Mouse (Mus musculus) midbrain, postnatal 0 days (tissue): ENCODE results near the gene Cox8a. TPM values are rescaled to one million over a fixed set of nuclear protein-coding genes. Genes with fewer than 3 reads are reported as not detected.

Source experiments
- ATAC-seq: fragments of 200-750 bp; cut with Nextera tagmentation; 2 replicates; pipeline ENCODE4 v1.8.0; 2017; ENCODE audit warnings: moderate number of reproducible peaks, mild to moderate bottlenecking, moderate TSS enrichment, moderate library complexity; ENCODE audit not compliant: low FRiP score
- DNase-seq: peaks from one replicate; pipeline ENCODE4 v3.0.0-alpha.2; 2015; ENCODE audit warnings: low spot score
- H3K27ac ChIP-seq: fragments of 300-500 bp; sonication (generic); 2 replicates; pipeline ENCODE4 v1.5.1; 2014; ENCODE audit warnings: low read depth, mild to moderate bottlenecking, low read length, mixed read lengths
- H3K27me3 ChIP-seq: fragments of 300-500 bp; sonication (generic); 2 replicates; pipeline ENCODE4 v1.6.1; 2014; ENCODE audit warnings: low read length, control low read depth, mixed read lengths; ENCODE audit not compliant: insufficient read depth
- H3K36me3 ChIP-seq: fragments of 300-500 bp; sonication (generic); 2 replicates; pipeline ENCODE4 v1.6.1; 2014; ENCODE audit warnings: low read length, control low read depth, mixed read lengths; ENCODE audit not compliant: insufficient read depth
- H3K4me1 ChIP-seq: fragments of 300-500 bp; sonication (generic); 2 replicates; pipeline ENCODE4 v1.6.1; 2014; ENCODE audit warnings: mild to moderate bottlenecking, control low read depth, antibody characterized with exemption, low read length, mixed read lengths; ENCODE audit not compliant: insufficient read depth
- H3K4me2 ChIP-seq: fragments of 300-500 bp; sonication (generic); 2 replicates; pipeline ENCODE4 v1.6.1; 2014; ENCODE audit warnings: low read depth, mild to moderate bottlenecking, low read length, mixed read lengths; ENCODE audit not compliant: poor library complexity, severe bottlenecking
- H3K4me3 ChIP-seq: fragments of 300-500 bp; sonication (generic); 2 replicates; pipeline ENCODE4 v1.5.1; 2014; ENCODE audit warnings: low read depth, mild to moderate bottlenecking, low read length, moderate library complexity
- H3K9ac ChIP-seq: fragments of 300-500 bp; sonication (generic); replicated peaks from 2 replicates; pipeline ENCODE4 v1.6.1; 2014; ENCODE audit warnings: mild to moderate bottlenecking, low read length, moderate library complexity, mixed read lengths; ENCODE audit not compliant: poor library complexity, severe bottlenecking
- H3K9me3 ChIP-seq: fragments of 300-500 bp; sonication (generic); 2 replicates; pipeline ENCODE4 v1.6.1; 2016; ENCODE audit warnings: low read length, control low read depth
- CTCF ChIP-seq: IDR thresholded peaks from 2 replicates; pipeline ENCODE4 v1.5.1; 2016; ENCODE audit warnings: antibody characterized with exemption, mild to moderate bottlenecking
- WGBS: fragments of 180-500 bp; shearing (Covaris S2); extraction: QIAGEN DNeasy Blood & Tissue Kit; methylation state at CpG from one replicate; pipeline ENCODE4 v1.1.7; 2014; 5-methylcytosine and 5-hydroxymethylcytosine counted together
- polyA plus RNA-seq: library from polyadenylated mRNA; unstranded; fragments of >200 nt; fragmentation: Nextera tagmentation; extraction: Ambion mirVana; gene quantifications from 2 replicates; pipeline ENCODE4 v1.2.1, GENCODE M21; 2015
- total RNA-seq: library from RNA; depleted of rRNA; stranded (reverse); fragments of >200 nt; gene quantifications from 2 replicates; pipeline ENCODE4 v1.2.3, GENCODE M21; 2014

Cox8a gene
- total and polyA plus RNA-seq, 2 experiments from 2014 or later: 1,471 to 1,645 TPM

GRCm38 (mm10) chr19:7226511-7226914, 9.1 kb upstream of the Cox8a start:
- Histone ChIP-seq H3K4me1 (no peaks in the 10 kb centered on the region), H3K4me2 (no peak overlapping the region), H3K36me3 (peaks cover 37% of the 10 kb centered on the region), H3K27ac (no peak overlapping the region), H3K4me3 (no peak overlapping the region), H3K9ac (no peak overlapping the region), H3K9me3 (no peaks in the 10 kb centered on the region), H3K27me3 (no peaks in the 10 kb centered on the region)
- WGBS: 77% methylated on average over 6 of the region's 6 CpGs
- DNase-seq (no peak), ATAC-seq (no peak)
- no peak for TF ChIP-seq CTCF

GRCm38 (mm10) chr19:7225096-7225690, 7.8 kb upstream of the Cox8a start:
- H3K27me3 ChIP-seq: no peaks in the 10 kb centered on the region
- H3K4me3 ChIP-seq: no peak overlapping the region
- no peak overlapping the region for H3K9ac ChIP-seq
- H3K36me3 ChIP-seq: peaks cover 34% of the 10 kb centered on the region
- no peak for TF ChIP-seq CTCF
- ATAC-seq: no peak
- DNase-seq: no peak
- no peaks in the 10 kb centered on the region for H3K4me1 ChIP-seq
- no peak overlapping the region for H3K27ac ChIP-seq
- H3K9me3 ChIP-seq: no peaks in the 10 kb centered on the region
- no peak overlapping the region for H3K4me2 ChIP-seq
- WGBS: 84% methylated on average over 9 of the region's 9 CpGs

- no peaks in the 10 kb centered on the region for H3K4me1 ChIP-seq
- H3K27ac ChIP-seq: no peak overlapping the region
- ATAC-seq: no peak
- WGBS: 94% methylated on average over 3 of the region's 3 CpGs
- no peak for DNase-seq
- H3K36me3 ChIP-seq: peaks cover 25% of the 10 kb centered on the region
- no peak for TF ChIP-seq CTCF
- H3K4me3 ChIP-seq: no peak overlapping the region
- no peaks in the 10 kb centered on the region for H3K9me3 ChIP-seq
- H3K4me2 ChIP-seq: no peak overlapping the region
- no peak overlapping the region for H3K9ac ChIP-seq
- no peaks in the 10 kb centered on the region for H3K27me3 ChIP-seq
Measured at GRCm38 (mm10) chr19:7224253-7224652, 6.8 kb upstream of the Cox8a start.

- Histone ChIP-seq H3K4me2 (no peak overlapping the region), H3K27me3 (no peaks in the 10 kb centered on the region), H3K36me3 (peaks cover 21% of the 10 kb centered on the region), H3K4me1 (no peaks in the 10 kb centered on the region), H3K9ac (no peak overlapping the region), H3K4me3 (no peak overlapping the region), H3K9me3 (no peaks in the 10 kb centered on the region), H3K27ac (no peak overlapping the region)
- TF ChIP-seq CTCF: no peak
- DNase-seq: no peak
- no peak for ATAC-seq
Measured at GRCm38 (mm10) chr19:7223488-7223887, 6.1 kb upstream of the Cox8a start.

- peaks cover 9% of the 10 kb centered on the region for H3K36me3 ChIP-seq
- H3K4me3 ChIP-seq: no peak overlapping the region
- no peak for TF ChIP-seq CTCF
- DNase-seq (no peak), ATAC-seq (no peak)
- WGBS: 81% methylated on average over 6 of the region's 6 CpGs
- H3K27ac ChIP-seq: no peak overlapping the region
- H3K4me2 ChIP-seq: no peak overlapping the region
- H3K27me3 ChIP-seq: no peaks in the 10 kb centered on the region
- no peak overlapping the region for H3K9ac ChIP-seq
- H3K9me3 ChIP-seq: no peaks in the 10 kb centered on the region
- H3K4me1 ChIP-seq: no peaks in the 10 kb centered on the region
Measured at GRCm38 (mm10) chr19:7222196-7222595, 4.8 kb upstream of the Cox8a start.

GRCm38 (mm10) chr19:7218753-7219152, 1.3 kb upstream of the Cox8a start:
- Histone ChIP-seq H3K4me2 (no peak overlapping the region), H3K4me1 (peaks cover 8% of the 10 kb centered on the region; the same call in 1 of the 2 replicates), H3K9ac (no peak overlapping the region), H3K27me3 (no peaks in the 10 kb centered on the region), H3K4me3 (no peak overlapping the region), H3K36me3 (peaks cover 10% of the 10 kb centered on the region), H3K27ac (no peak overlapping the region), H3K9me3 (no peaks in the 10 kb centered on the region)
- ATAC-seq (no peak), DNase-seq (no peak)
- 97% methylated on average over 5 of the region's 5 CpGs for WGBS
- no peak for TF ChIP-seq CTCF
